Mouse (Mus musculus): ENCODE measurements around the gene Nde1. TPM values are rescaled to one million over a fixed set of nuclear protein-coding genes. Genes with fewer than 3 reads are reported as not detected.

Gene Nde1
- polyA plus RNA-seq, 1 experiment from 2014 or later, result 62.8 TPM

DNA sequence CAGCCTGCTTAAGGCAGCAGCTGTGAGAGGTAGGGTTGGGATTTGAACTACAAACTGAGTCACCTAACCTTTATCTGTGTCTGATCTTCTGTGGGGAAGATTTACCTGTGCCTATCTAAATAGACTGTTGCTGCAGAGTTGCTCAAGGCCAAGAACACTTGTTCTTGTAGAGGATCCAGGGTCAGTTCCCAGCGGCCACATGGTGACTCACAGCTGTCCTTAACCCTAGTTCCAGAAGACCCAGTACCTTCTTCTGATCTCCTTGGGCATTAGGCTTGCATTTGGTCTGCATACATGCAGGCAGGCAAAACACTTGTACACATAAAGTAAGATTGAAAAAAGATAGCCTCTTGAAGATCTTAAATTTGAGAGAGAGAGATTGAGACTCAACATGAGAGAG lies 6.6 kb downstream of the Nde1 start:
- no peak overlapping the region for H3K4me3 ChIP-seq (replicated peaks)
- H3K27ac ChIP-seq, result no peak overlapping the region
- H3K9ac ChIP-seq (replicated peaks), result no peak overlapping the region
- WGBS, result 93% methylated on average over 1 of the region's 1 CpGs
- no peaks in the 10 kb centered on the region for H3K27me3 ChIP-seq
- H3K4me1 ChIP-seq (replicated peaks), result peaks cover 9% of the 10 kb centered on the region
- H3K9me3 ChIP-seq, result no peaks in the 10 kb centered on the region
- peaks cover 59% of the 10 kb centered on the region for H3K36me3 ChIP-seq
- no peak overlapping the region for H3K4me2 ChIP-seq (replicated peaks)
- no peak for ATAC-seq

DNA sequence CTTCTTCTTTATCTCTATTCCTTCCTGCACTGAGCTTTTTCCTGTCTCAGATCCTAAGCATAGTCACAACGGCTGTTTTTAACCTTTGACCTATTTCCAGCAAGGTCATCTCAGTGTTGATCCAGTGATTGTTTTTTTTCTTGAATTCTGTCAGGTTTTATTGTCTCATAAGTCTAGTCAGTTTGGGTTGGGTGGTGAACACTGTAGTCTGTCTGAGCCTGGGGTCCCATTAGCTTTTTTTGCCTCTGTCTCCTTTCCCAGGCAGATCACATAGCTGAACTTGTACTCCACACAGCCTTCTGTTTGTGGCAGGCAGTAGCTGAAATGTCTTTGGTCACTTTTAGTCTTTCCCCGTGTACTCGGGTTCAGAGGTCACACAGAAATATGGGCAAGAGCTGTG lies 15.0 kb downstream of the Nde1 start:
- H3K9ac ChIP-seq (replicated peaks), result no peak overlapping the region
- H3K4me2 ChIP-seq (replicated peaks), result no peak overlapping the region
- H3K4me3 ChIP-seq (replicated peaks), result no peak overlapping the region
- H3K27ac ChIP-seq, result no peak overlapping the region
- no peaks in the 10 kb centered on the region for H3K4me1 ChIP-seq (replicated peaks)
- H3K9me3 ChIP-seq, result no peaks in the 10 kb centered on the region
- WGBS, result 82% methylated on average over 3 of the region's 3 CpGs
- ATAC-seq, result no peak
- peaks cover 68% of the 10 kb centered on the region for H3K36me3 ChIP-seq
- no peaks in the 10 kb centered on the region for H3K27me3 ChIP-seq

DNA sequence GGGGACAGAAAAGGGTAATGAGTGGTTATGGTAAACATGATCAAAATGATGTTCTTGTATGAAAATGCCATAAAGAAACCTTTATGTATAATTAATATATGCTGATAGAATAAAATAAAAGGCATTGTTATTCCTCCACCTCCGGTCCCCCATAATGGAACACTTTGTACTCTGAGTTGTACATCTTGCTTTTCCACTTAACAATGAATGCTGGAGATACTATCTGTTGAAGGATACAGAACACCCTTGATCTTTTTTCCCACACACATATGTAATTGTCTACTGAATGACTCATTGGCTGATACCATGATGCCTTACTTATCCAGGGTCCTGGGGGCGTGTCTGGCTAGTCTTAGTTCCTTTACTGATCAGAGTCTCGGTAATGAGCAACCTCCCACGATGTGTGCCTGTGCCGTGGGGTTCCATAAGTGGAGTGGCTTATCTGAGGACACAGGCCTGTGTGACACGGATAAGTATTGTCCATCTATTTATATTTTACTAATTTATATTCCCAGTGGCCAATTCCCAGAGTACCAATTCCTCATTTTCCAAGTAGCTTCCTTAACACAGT lies 17.2 kb downstream of the Nde1 start:
- peak; percentile 45; the same call in 1 of the 2 replicates for ATAC-seq
- Histone ChIP-seq H3K9me3 (no peaks in the 10 kb centered on the region), H3K4me2 (replicated peaks) (no peak overlapping the region), H3K4me3 (replicated peaks) (no peak overlapping the region), H3K27me3 (no peaks in the 10 kb centered on the region), H3K4me1 (replicated peaks) (no peaks in the 10 kb centered on the region), H3K36me3 (peaks cover 65% of the 10 kb centered on the region), H3K27ac (no peak overlapping the region), H3K9ac (replicated peaks) (no peak overlapping the region)
- WGBS, result 88% methylated on average over 6 of the region's 6 CpGs

DNA sequence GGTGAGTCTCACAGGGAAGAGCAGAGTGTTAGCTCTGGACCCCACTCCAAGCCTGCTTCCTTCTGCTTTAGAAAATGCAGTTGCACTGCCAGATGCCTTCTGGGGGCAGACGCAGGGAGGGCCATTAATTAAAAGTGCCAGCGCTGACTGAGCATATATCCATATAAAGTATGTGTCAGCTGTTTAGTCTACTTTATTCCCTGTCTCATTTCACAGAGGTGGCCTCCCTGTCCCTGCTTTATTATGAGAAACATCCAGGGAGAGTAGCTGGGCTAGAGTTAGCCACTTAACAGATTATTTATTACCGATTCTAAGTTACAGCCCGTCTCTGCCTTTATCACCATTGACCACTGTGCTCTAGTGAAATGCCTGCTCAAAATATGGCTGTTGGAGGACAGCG lies 19.3 kb downstream of the Nde1 start:
- 96% methylated on average over 5 of the region's 5 CpGs for WGBS
- H3K36me3 ChIP-seq, result peaks cover 64% of the 10 kb centered on the region
- ATAC-seq, result no peak

DNA sequence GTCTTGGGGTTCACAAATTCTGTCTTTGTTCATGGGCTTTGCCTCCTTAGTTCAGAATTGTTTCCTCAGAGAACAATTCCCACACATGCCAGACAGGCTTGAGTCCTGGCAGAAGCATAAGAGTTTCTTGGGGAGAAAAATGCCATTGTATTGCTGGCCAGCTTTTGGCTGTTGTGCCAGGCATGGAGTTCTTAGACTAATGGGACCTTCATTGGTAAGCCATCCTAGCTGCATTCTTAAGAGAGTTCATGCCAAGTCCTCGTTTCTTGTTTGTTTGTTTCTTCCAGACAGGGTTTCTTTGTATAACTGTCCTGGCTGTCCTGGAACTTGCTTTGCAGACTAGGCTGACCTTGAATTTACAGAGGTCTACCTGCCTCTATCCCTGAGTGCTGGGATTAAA lies 20.8 kb downstream of the Nde1 start:
- 69% methylated on average over 1 of the region's 1 CpGs for WGBS
- ATAC-seq, result no peak
- no peak overlapping the region for H3K4me3 ChIP-seq (replicated peaks)
- H3K9ac ChIP-seq (replicated peaks), result no peak overlapping the region
- no peaks in the 10 kb centered on the region for H3K4me1 ChIP-seq (replicated peaks)
- no peak overlapping the region for H3K4me2 ChIP-seq (replicated peaks)
- no peaks in the 10 kb centered on the region for H3K27me3 ChIP-seq
- H3K9me3 ChIP-seq, result no peaks in the 10 kb centered on the region
- peaks cover 65% of the 10 kb centered on the region for H3K36me3 ChIP-seq
- H3K27ac ChIP-seq, result no peak overlapping the region

More for the DNA sequence above, 19.3 kb downstream of the Nde1 start:
- no peak overlapping the region for H3K4me2 ChIP-seq (replicated peaks)
- no peaks in the 10 kb centered on the region for H3K9me3 ChIP-seq
- H3K27ac ChIP-seq, result no peak overlapping the region
- no peaks in the 10 kb centered on the region for H3K27me3 ChIP-seq
- H3K4me3 ChIP-seq (replicated peaks), result no peak overlapping the region
- no peaks in the 10 kb centered on the region for H3K4me1 ChIP-seq (replicated peaks)
- H3K9ac ChIP-seq (replicated peaks), result no peak overlapping the region

DNA sequence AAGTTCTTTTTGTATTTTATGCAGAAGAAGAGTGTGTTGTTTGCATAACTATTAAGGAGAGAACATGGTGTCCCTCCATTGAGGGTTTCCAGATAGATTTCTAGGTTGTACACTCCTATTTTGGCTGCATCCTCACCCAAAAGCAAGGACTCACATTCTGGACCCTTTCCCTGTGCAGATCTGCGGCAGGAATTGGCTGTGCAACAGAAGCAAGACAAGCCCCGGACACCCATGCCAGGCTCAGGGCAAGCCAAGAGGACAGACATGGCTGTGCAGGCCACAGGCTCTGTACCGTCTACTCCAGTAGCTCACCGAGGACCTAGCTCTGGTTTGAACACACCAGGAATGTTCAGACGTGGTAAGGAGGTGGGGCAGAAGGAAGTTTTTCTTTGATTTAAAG lies 22.4 kb downstream of the Nde1 start:
- H3K4me1 ChIP-seq (replicated peaks), result no peaks in the 10 kb centered on the region
- H3K9me3 ChIP-seq, result no peaks in the 10 kb centered on the region
- no peak for ATAC-seq
- H3K27me3 ChIP-seq, result no peaks in the 10 kb centered on the region
- no peak overlapping the region for H3K27ac ChIP-seq
- H3K36me3 ChIP-seq, result peaks cover 78% of the 10 kb centered on the region
- H3K4me3 ChIP-seq (replicated peaks), result no peak overlapping the region
- no peak overlapping the region for H3K9ac ChIP-seq (replicated peaks)
- no peak overlapping the region for H3K4me2 ChIP-seq (replicated peaks)
- WGBS, result 92% methylated on average over 5 of the region's 5 CpGs

DNA sequence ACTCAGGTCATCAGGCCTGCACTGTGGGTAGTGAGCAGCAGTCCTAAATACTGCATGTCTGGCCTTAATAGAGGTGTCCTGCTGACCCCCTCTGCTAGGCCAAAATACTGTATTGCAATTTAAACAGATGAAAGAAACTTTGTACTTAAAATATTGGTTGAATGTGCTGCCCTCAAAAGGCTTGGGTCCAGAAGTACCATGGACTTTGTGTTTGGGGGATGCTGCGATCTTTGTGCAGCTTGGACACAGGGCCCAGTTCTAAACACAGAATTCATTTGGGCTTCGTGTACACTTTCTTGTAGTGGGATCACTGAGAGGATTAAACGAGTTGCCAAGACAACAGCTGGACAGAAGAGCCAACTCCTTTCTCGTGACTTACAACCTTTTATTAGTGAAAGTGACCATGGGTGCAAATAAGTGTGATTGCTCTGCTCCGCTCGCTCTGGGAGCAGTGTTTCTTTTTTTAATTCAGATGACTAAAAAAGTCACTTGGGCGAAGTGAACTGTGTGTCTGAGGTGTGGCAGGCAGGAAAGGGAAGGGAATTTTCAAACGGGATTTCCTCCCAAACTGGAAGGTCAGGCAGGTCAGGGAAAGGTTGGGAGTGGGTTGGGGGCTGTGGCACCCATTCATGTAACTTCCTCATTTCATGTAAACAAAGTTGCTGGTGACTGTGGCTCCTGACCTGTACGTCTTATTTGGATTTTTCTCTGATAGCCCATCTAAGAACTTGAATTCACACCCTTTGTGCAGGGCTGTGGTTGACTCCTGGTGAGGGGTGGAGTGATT lies 31.3 kb downstream of the Nde1 start:
- no peak overlapping the region for H3K4me3 ChIP-seq (replicated peaks)
- H3K36me3 ChIP-seq, result peaks cover 35% of the 10 kb centered on the region
- H3K27me3 ChIP-seq, result no peaks in the 10 kb centered on the region
- H3K4me2 ChIP-seq (replicated peaks), result no peak overlapping the region
- no peak overlapping the region for H3K9ac ChIP-seq (replicated peaks)
- H3K4me1 ChIP-seq (replicated peaks), result no peaks in the 10 kb centered on the region
- 44% methylated on average over 9 of the region's 9 CpGs for WGBS
- H3K9me3 ChIP-seq, result no peaks in the 10 kb centered on the region
- H3K27ac ChIP-seq, result no peak overlapping the region; the same call in 1 of the 2 replicates
- no peak for ATAC-seq

DNA sequence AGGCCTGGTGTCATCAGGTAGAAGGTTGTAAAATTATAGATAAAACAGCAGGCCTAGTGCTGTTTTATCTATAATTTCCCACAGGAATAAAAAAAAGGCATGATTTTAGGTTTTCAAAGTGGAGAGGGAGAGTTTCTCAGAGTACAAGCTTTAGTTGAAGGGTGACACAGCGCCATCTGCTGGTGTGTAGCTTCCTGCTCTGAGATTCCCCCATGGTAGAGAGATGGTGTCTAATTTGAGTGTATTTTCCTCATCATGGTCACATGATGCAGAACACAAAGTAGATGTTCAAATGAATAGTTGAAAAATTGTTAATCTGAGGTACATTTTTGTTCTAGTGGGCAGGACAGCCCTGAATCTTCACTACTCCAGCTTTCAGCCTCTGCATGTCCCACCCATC lies 32.4 kb downstream of the Nde1 start:
- ATAC-seq, result no peak
- Histone ChIP-seq H3K4me1 (replicated peaks) (no peaks in the 10 kb centered on the region), H3K27me3 (no peaks in the 10 kb centered on the region), H3K4me2 (replicated peaks) (no peak overlapping the region), H3K27ac (no peak overlapping the region), H3K9ac (replicated peaks) (no peak overlapping the region), H3K9me3 (no peaks in the 10 kb centered on the region), H3K4me3 (replicated peaks) (no peak overlapping the region), H3K36me3 (peaks cover 25% of the 10 kb centered on the region)
- WGBS, result 14% methylated on average over 1 of the region's 1 CpGs

DNA sequence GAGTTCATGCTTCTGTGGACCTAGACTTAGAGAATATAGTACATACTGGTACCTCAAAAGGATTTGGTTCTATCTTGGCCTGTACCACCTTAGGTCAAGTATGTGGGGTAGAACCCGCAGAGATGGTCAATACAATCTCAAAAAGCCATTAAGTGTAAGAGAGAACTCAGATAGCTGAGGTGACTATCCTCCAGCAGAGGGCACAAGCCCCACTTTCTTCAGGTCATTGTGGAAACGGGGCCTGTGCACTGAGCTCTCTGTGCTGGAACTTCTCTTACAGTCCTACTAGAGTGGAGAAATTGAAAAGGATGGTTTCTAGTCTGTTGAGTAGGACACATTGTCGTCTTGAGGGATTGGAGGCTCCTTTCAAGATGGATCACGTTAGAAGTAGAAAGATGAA lies 35.7 kb downstream of the Nde1 start:
- WGBS, result 81% methylated on average over 4 of the region's 4 CpGs
- Histone ChIP-seq H3K4me1 (replicated peaks) (no peaks in the 10 kb centered on the region), H3K9ac (replicated peaks) (no peak overlapping the region), H3K4me3 (replicated peaks) (no peak overlapping the region), H3K27me3 (no peaks in the 10 kb centered on the region), H3K36me3 (no peaks in the 10 kb centered on the region), H3K4me2 (replicated peaks) (no peak overlapping the region), H3K27ac (no peak overlapping the region), H3K9me3 (no peaks in the 10 kb centered on the region)
- ATAC-seq, result no peak

DNA sequence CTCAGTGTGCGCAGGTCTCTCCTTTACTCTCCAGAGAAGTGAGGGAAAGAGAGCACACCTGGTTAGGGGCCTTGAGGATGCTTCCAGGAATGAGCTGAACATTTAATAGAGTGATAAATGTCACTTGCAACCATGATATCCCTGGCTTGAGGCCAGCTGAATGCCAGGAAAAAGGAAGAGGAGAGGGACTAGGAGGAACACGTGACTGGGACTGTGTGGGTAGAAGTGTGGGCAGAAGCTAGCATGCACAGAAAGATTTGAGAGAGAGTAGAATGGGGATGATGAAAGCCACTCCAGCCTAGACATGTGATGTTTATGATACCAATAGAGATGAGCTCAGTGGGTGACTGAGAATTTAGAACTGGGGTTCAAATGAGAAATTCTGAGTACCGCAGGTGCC lies 52.1 kb downstream of the Nde1 start:
- Histone ChIP-seq H3K27ac (no peak overlapping the region), H3K9me3 (no peaks in the 10 kb centered on the region), H3K27me3 (no peaks in the 10 kb centered on the region), H3K9ac (replicated peaks) (no peak overlapping the region), H3K4me3 (replicated peaks) (no peak overlapping the region), H3K4me2 (replicated peaks) (no peak overlapping the region), H3K4me1 (replicated peaks) (no peaks in the 10 kb centered on the region), H3K36me3 (no peaks in the 10 kb centered on the region)
- no peak for ATAC-seq
- WGBS, result 92% methylated on average over 3 of the region's 3 CpGs

DNA sequence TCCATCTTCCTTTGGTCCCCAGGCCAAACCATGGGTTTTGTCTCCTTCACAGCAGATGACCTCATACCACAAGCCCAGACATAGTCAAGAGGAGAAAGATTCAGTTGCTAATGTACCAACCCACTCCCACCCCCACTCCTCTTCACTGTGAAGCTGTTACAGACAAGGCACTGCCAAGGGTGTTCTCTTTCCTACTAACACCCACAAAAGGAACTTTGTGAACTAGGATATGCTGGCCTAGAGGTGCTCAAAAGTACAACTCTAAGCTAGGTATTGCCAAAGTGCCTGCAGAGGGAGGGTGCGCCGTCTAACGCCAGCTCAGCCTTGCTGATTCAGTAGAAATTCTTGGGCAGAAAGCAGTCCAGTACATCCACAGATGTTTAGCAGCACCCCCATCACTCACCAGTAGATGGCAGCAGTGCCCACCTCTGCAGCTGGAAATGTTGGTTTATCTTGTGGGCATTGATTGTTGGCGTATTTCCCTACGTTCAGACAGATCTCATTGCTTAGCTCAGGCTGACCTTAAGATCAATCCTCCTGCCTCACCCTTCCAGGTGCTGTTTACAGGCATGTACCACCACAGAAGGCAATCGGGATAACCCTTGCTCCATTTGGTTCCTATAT lies 74.1 kb downstream of the Nde1 start:
- Histone ChIP-seq H3K4me3 (replicated peaks) (no peak overlapping the region), H3K36me3 (no peaks in the 10 kb centered on the region), H3K4me1 (replicated peaks) (no peaks in the 10 kb centered on the region), H3K27me3 (no peaks in the 10 kb centered on the region), H3K9me3 (no peaks in the 10 kb centered on the region; the same call in 1 of the 2 replicates), H3K27ac (no peak overlapping the region), H3K9ac (replicated peaks) (no peak overlapping the region), H3K4me2 (replicated peaks) (no peak overlapping the region)
- peak; percentile 79 for ATAC-seq
- 29% methylated on average over 6 of the region's 6 CpGs for WGBS

DNA sequence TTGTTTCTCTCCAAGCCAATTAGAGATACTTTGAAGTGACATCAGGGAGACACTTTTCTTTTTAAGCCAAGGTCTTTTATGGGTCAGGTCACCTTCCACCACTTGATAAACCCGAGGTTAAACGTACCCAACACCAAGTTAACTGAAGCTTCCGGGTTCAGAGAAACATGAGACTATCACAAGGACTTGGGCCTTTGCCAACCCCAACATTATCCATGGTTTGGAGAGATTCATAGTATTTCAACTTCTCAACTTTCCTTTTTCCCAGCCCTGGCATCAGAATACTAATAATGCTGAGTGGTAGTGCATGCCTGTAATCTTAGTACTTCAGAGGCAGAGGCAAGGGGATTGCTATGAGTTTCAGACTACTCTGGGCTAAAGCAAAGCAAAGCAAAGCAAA lies 79.0 kb downstream of the Nde1 start:
- no peak overlapping the region for H3K4me2 ChIP-seq (replicated peaks)
- no peaks in the 10 kb centered on the region for H3K4me1 ChIP-seq (replicated peaks)
- H3K9me3 ChIP-seq, result no peaks in the 10 kb centered on the region; the same call in 1 of the 2 replicates
- H3K9ac ChIP-seq (replicated peaks), result no peak overlapping the region
- H3K27me3 ChIP-seq, result no peaks in the 10 kb centered on the region
- ATAC-seq, result no peak
- no peaks in the 10 kb centered on the region for H3K36me3 ChIP-seq
- no peak overlapping the region for H3K27ac ChIP-seq
- WGBS, result 87% methylated on average over 3 of the region's 3 CpGs
- H3K4me3 ChIP-seq (replicated peaks), result no peak overlapping the region
